Mouse (Mus musculus): ENCODE measurements around the gene Ntn3. TPM values are rescaled to one million over a fixed set of nuclear protein-coding genes. Genes with fewer than 3 reads are reported as not detected.

The Ntn3 gene
- polyA plus RNA-seq, 1 experiment from 2014 or later: 2.0 TPM

DNA sequence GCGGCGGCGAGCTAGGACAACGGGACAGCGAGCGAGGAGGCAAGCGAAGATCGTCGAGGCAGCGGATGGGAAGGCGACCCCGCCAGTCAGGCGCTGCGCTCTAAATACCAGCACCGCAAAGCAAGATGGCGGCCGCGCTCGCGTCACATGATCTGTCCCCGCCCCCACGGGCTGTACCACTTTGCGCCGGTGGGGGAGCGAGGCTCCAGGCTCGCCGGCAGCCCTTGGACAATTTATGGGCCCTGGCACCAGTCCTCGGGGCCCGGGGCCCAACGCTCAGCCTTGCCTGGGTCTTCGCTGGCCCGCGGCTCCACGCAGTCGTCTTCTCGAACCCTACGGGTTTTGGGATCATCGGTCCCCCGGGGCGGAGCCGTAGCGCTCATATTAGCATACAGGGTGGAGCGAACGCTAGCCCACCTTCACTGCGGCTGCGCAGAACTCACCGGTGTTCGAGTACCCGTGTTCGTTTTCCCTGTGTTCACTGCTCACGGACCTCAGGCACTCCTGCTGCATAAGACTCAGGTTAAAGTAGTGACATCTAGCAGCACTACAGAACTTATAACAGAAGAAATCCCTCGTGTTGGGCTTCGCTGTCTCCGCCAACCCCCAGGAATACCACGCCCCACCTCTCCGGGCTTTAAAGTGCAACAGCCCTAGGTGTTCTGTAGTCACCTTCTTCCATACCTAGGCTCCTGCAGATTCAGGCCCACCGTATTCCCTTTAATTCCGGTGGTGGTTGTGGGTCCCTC, 39.8 kb downstream of the Ntn3 start, which contains the start of gene Atp6v0c:
Gene Atp6v0c, minus strand, starts transcription at position 386 of the 749 bp plus-strand sequence.
- TF ChIP-seq CTCF (IDR thresholded peaks at IDR 0.05; ENCODE audit: low read depth): peak; percentile 46
- peak; percentile 77 for ATAC-seq

DNA sequence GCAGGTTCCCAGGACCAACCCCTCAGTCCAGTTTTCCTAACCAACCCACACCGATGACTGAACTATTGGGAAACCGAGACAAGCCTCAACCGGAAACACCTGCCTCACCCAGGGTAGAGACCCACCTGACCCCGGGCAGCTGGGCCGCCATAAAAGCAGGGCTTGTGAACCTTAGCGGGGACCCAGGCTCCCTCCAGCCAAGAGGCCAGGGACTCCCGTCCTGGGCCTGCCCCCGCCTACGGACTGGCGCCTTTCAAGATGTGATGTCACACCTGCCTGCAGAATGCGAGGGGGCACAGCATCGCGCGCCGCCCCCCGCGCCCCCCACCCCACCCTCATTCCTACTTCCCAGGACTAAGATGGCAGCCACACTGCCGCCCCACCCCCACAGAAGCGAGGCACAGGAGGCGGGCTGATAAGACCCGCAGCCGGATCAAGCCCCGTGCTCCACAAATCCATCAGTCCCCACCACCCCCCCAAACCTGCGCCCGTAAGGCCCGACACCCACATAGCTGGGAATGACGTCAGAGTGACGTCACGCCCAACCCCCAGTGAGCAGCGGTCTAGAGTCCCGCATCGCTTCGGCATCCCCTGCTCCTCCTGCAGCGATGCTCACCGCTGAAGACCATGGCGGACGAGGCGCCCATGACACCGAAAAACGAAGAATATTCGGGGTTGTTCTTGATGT, 40.6 kb downstream of the Ntn3 start:
- Histone ChIP-seq H3K9me3 (ENCODE audit: control insufficient read depth) (no peaks in the 10 kb centered on the region), H3K36me3 (ENCODE audit: control insufficient read depth, insufficient read depth) (peaks cover 18% of the 10 kb centered on the region), H3K4me2 (replicated peaks; ENCODE audit: low read depth) (peak overlapping the region; percentile 77), H3K27ac (ENCODE audit: low read depth, low read length) (peak overlapping the region; percentile 93), H3K27me3 (replicated peaks; ENCODE audit: control insufficient read depth, insufficient read depth, low read length) (no peaks in the 10 kb centered on the region), H3K4me3 (ENCODE audit: low read depth, low read length) (peak overlapping the region; percentile 82), H3K4me1 (replicated peaks; ENCODE audit: control insufficient read depth, insufficient read depth, low read length) (no peaks in the 10 kb centered on the region), H3K9ac (ENCODE audit: low read depth, low read length) (peak overlapping the region; percentile 91)
- no peak for TF ChIP-seq CTCF (IDR thresholded peaks at IDR 0.05; ENCODE audit: low read depth)
- peak; percentile 35 for ATAC-seq
- 1% methylated on average over 40 of the region's 41 CpGs for WGBS

More for the DNA sequence above, 39.8 kb downstream of the Ntn3 start, which contains the start of gene Atp6v0c:
- no peaks in the 10 kb centered on the region for H3K27me3 ChIP-seq (replicated peaks; ENCODE audit: control insufficient read depth, insufficient read depth, low read length)
- under 1% methylated on average over 58 of the region's 58 CpGs for WGBS
- no peaks in the 10 kb centered on the region for H3K4me1 ChIP-seq (replicated peaks; ENCODE audit: control insufficient read depth, insufficient read depth, low read length)
- H3K4me3 ChIP-seq (ENCODE audit: low read depth, low read length): peak within 1 kb of the TSS; percentile 82
- no peaks in the 10 kb centered on the region for H3K9me3 ChIP-seq (ENCODE audit: control insufficient read depth)
- H3K4me2 ChIP-seq (replicated peaks; ENCODE audit: low read depth): peak within 1 kb of the TSS; percentile 77
- peaks cover 18% of the 10 kb centered on the region for H3K36me3 ChIP-seq (ENCODE audit: control insufficient read depth, insufficient read depth)
- H3K9ac ChIP-seq (ENCODE audit: low read depth, low read length): peak within 1 kb of the TSS; percentile 91
- peak within 1 kb of the TSS; percentile 93 for H3K27ac ChIP-seq (ENCODE audit: low read depth, low read length)

DNA sequence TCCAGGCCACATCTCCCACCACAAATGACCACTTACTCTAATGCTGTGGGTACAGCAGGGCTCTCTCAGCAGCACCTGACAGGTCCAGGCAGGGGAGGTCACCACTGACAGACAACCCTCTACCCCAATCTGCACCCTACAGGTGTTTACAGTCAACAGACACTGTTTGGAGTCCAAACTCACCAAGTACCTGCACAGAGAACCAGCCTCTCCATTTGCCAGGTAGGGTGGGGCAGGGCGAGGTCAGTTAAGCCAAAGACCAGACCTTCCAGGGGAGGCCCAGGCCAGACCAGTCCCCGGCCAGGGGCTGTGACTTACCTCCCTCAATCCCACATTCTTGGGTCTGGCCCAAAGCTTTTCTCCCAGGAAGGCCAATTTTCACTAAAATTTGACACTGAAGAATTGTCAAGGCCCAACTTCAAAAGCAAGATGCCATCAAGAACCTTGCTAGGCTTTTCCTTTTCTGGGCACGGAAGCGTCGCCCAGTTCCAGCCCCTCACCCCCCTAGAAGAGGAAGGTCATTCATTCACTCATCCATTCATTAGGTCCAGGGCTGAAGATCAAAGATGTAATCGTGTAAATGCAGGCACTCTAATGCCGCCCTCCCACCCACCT, 41.3 kb downstream of the Ntn3 start:
- H3K27me3 ChIP-seq (replicated peaks; ENCODE audit: control insufficient read depth, insufficient read depth, low read length): no peaks in the 10 kb centered on the region
- peak overlapping the region; percentile 82 for H3K4me3 ChIP-seq (ENCODE audit: low read depth, low read length)
- no peak for TF ChIP-seq CTCF (IDR thresholded peaks at IDR 0.05; ENCODE audit: low read depth)
- H3K36me3 ChIP-seq (ENCODE audit: control insufficient read depth, insufficient read depth): peaks cover 18% of the 10 kb centered on the region
- H3K4me1 ChIP-seq (replicated peaks; ENCODE audit: control insufficient read depth, insufficient read depth, low read length): no peaks in the 10 kb centered on the region
- 35% methylated on average over 7 of the region's 7 CpGs for WGBS
- no peak for ATAC-seq
- H3K27ac ChIP-seq (ENCODE audit: low read depth, low read length): peak overlapping the region; percentile 93
- peak overlapping the region; percentile 77 for H3K4me2 ChIP-seq (replicated peaks; ENCODE audit: low read depth)
- peak overlapping the region; percentile 91 for H3K9ac ChIP-seq (ENCODE audit: low read depth, low read length)
- H3K9me3 ChIP-seq (ENCODE audit: control insufficient read depth): no peaks in the 10 kb centered on the region

DNA sequence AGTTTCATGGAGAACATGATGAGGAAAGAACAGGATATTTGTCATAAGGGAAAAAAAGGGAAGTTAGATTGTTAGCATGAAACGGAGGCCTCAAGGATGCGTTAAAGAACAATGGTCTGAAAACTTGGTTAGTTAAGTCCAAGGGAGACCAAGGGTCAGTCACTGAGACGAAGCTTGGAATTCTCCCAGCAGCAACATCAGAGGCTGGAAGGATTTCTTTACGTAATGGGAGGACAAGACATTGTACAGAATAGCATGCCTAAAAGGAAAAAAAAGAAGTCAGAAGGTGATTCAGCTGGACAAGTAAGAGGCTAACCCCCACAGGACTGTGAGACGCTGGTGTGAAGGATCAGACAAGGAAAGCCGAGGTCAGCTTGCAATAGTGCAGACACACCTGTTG, 42.2 kb downstream of the Ntn3 start:
- Histone ChIP-seq H3K4me2 (replicated peaks; ENCODE audit: low read depth) (peak overlapping the region; percentile 77), H3K36me3 (ENCODE audit: control insufficient read depth, insufficient read depth) (peaks cover 18% of the 10 kb centered on the region), H3K9ac (ENCODE audit: low read depth, low read length) (no peak overlapping the region), H3K9me3 (ENCODE audit: control insufficient read depth) (no peaks in the 10 kb centered on the region), H3K4me3 (ENCODE audit: low read depth, low read length) (no peak overlapping the region), H3K27ac (ENCODE audit: low read depth, low read length) (0 out of 2 replicates have a peak overlapping the region, but pooled peaks have one; percentile 15), H3K27me3 (replicated peaks; ENCODE audit: control insufficient read depth, insufficient read depth, low read length) (no peaks in the 10 kb centered on the region), H3K4me1 (replicated peaks; ENCODE audit: control insufficient read depth, insufficient read depth, low read length) (0 out of 2 replicates have a peak, but pooled peaks cover 4% of the 10 kb centered on the region)
- ATAC-seq: no peak
- TF ChIP-seq CTCF (IDR thresholded peaks at IDR 0.05; ENCODE audit: low read depth): no peak
- 68% methylated on average over 6 of the region's 6 CpGs for WGBS

DNA sequence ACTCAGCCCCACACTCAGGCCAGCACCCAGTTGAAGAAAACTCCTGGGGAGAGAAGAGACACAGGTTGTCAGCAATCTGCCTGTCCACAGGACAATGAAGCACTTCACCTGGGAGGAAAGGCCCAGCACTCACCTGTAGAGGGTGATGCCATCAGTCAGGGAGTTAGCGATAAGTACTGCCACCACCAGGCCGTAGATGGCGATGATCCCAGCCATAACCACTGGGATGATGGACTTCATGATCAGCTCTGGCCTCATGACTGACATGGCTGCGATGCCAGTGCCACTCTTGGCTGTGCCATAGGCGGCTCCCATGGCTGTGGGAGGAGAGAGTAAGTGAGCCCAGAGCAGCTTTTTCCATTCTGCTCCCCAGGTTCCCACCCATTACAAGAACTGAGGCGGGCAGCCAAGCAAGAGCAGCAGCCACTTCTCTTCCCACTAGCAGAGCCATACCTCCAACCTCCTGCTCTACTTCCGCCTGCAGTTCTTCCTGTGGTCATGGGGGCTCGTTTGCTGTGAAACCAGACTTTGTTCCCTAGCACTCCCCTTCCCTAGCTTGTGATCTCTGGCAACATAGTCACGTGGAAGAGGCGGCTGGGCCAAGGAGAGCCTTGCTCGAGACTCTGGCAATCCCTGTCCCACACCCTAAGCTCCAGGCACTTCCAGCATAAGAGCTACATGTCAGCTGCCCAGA, 44.6 kb downstream of the Ntn3 start:
- TF ChIP-seq CTCF (IDR thresholded peaks at IDR 0.05; ENCODE audit: low read depth): peak; percentile 49
- H3K4me1 ChIP-seq (replicated peaks; ENCODE audit: control insufficient read depth, insufficient read depth, low read length): 0 out of 2 replicates have a peak, but pooled peaks cover 4% of the 10 kb centered on the region
- no peaks in the 10 kb centered on the region for H3K9me3 ChIP-seq (ENCODE audit: control insufficient read depth)
- 58% methylated on average over 11 of the region's 11 CpGs for WGBS
- no peaks in the 10 kb centered on the region for H3K27me3 ChIP-seq (replicated peaks; ENCODE audit: control insufficient read depth, insufficient read depth, low read length)
- H3K36me3 ChIP-seq (ENCODE audit: control insufficient read depth, insufficient read depth): peaks cover 18% of the 10 kb centered on the region
- H3K27ac ChIP-seq (ENCODE audit: low read depth, low read length): peak overlapping the region; percentile 71
- no peak overlapping the region for H3K9ac ChIP-seq (ENCODE audit: low read depth, low read length)
- H3K4me3 ChIP-seq (ENCODE audit: low read depth, low read length): no peak overlapping the region
- 0 out of 2 replicates have a peak overlapping the region, but pooled peaks have one; percentile 1 for H3K4me2 ChIP-seq (replicated peaks; ENCODE audit: low read depth)
- ATAC-seq: peak; percentile 36

Data from intestine, postnatal 0 days (tissue).